Mouse (Mus musculus): Measurements from ENCODE around the gene Ppp1r14b.

GRCm38 (mm10) chr19:6955424-6955823 is 19.3 kb upstream of the Ppp1r14b start:
- TF ChIP-seq CTCF (conservative IDR thresholded peaks at IDR 0.05; ENCODE audit: low read length) (no peak), NANOG (IDR thresholded peaks at IDR 0.05; ENCODE audit: borderline replicate concordance, low read length) (no peak)
